Mouse (Mus musculus) regulatory T cell (primary cell): ENCODE measurements around the gene Ppp2r3a.

ENCODE experiments used
- in situ Hi-C: fragments of 300-600 bp; cut with MboI, MseI; formaldehyde crosslinking; loops from one replicate; pipeline ENCODE4 v1.15.1; 2025; ENCODE audit warnings: high pct_unique_total_duplicates

Gene Ppp2r3a

DNA sequence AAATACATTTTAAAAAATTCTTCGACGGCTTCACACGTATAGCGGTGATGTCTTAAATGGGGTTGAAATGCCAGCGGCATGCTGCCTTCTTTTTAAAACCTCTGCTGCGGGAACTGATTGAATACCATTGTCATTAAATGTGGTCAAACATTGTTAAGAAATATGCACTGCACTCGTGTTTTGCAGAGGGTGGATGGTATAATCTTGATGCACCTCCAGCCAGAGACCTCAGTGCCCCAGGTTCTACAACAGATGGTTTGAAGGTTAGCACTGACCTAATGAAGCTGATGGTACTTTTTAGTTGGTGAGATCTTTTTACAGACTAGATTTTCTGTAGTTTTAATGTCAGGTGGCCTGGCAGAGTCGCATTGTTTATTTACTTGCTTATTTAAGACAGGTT is 175.9 kb downstream of the Ppp2r3a start:
- in situ Hi-C loops: no loop called here

- in situ Hi-C loops: no loop called here
Measured at GRCm38 (mm10) chr9:101075091-101075581, 176.5 kb downstream of the Ppp2r3a start.

GRCm38 (mm10) chr9:101074332-101075021 is 177.1 kb downstream of the Ppp2r3a start:
- in situ Hi-C loops: no loop called here

DNA sequence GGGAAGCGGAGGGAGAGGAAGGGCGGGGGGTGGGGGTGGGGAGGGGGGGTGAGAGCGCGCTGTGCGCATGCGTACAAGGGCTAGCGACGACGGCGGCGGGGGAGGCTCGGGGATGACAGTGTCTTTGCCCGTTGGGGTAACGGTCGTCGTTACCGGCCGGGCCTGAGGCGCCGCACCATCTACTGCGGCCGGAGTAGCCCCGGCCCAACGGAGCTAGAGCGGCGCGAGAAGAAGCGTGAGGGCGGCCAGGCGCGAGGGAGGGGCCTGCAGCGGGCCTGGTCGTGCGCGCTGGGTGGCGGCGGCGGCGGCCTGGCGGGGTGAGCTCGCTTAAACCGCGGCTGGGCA is 177.6 kb downstream of the Ppp2r3a start, which contains the start of gene Msl2:
Gene Msl2, plus strand, starts transcription at position 115 of the 345 bp plus-strand sequence.
- in situ Hi-C loops: no loop called here

GRCm38 (mm10) chr9:101073041-101073986 is 178.3 kb downstream of the Ppp2r3a start:
- in situ Hi-C loops: no loop called here

DNA sequence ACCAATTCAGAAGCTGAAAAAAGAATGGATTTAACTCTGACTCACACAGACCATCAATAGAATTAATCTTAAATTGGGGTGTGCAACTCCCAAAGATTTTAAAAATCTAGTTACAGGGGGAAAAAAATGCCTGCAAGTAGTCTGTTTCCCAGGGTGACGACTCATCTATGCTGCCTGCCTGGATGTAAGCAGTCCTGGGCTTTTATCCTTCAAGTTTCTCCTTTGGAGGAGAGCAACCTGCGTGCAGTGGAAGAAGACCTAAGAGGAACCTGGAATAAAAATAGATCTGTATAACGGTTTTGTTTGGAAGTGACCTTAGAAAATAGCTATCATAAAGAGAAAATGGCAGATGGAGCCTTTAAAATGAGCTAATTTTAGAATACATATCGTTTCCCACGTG is 179.1 kb downstream of the Ppp2r3a start:
- in situ Hi-C loops: no loop called here

- in situ Hi-C loops: no loop called here
Measured at GRCm38 (mm10) chr9:101069781-101070180, 181.8 kb downstream of the Ppp2r3a start.

DNA sequence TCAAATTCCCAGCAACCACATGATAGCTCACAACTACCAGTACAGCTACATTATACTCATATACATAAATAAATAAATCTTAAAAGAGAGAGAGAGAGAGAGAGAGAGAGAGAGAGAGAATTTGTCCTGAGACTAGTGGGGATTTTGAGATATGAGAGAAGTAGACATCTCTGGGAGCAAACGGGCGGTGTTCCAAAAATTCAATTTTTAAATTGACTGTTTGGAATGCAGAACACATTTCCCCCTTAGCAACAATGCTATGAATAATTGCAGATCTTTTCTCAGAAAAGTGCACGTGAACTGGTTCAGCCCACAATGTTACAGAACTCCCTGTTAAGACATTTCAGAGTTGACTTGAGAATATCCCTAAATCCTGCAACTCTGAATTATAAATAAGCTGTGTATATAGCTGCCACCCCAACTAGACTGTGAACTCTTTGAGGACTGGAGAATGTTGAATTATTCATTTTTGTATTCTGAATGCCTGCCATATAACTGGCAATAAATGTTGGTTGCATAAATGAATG is 186.5 kb downstream of the Ppp2r3a start:
- in situ Hi-C loops: no loop called here

GRCm38 (mm10) chr9:101062253-101062780 is 189.3 kb downstream of the Ppp2r3a start:
- in situ Hi-C loops: no loop called here

DNA sequence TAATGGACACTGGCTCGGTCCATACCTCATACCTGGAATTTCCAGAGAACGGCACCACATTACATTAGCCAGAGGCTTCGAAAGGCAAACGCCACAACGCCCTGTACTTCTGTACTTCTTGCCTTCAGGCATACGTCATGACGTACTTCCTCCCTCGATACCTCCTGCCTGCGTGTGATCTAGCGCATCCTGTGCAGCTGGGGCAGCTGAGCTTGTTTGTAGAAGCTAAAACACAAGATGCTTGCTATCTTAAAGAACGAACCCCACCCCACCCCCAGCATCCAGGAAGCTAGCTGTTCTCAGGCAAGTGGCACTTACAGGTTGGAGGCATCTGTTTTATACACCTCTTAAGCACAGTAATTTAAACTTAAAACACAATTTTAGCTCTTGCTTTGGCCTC is 190.6 kb downstream of the Ppp2r3a start:
- in situ Hi-C loops: no loop called here

DNA sequence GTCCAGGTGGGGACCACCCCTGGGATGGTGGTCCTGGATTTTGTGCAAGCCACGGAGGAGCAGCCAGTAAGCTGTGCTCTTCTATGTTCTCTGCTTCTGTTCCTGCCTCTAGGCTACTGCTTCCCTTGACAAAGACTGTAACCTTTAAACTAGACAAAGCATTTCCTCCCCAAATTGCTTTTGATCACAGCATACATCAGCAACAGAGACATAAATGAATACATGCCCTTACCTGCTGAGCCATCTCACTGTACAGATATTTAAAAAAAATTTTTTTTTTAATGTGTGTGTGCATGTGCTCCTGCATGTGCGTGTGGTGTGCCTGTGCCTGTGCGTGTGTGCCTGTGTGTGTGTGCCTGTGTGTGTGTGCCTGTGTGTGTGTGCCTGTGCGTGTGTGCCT is 194.4 kb downstream of the Ppp2r3a start:
- in situ Hi-C loops: no loop called here
